Comparison of ENCODE assay signal across 16 mouse cellular contexts in the genomic region with DNA sequence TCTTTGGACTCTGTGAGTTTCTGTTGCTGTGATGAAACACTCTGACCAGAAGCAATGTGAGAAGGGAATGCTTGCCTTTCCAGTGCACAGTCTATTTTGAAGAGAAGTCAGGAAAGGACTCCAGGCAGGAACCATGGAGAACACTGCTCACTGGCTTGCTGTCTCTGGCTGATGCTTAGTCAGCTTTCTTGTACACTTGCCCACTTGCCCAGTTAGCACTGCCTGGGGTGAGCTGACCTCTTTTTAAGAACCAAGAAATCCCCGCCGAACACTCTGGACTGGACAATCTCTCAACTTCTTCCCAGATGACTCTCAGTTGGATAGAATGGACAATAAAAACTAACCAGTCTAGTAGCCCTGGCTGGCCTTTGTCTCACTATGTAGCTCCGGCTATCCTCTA.
"Had no signal": no experiment of that assay in that cellular context is flagged by ENCODE, and none has a peak within 500 bp of the region (broad histone marks: within the 10 kb centered on the region; RNA-seq: fewer than 3 reads in every experiment).

No protein-coding gene starts in this region.

- ATAC-seq: lung, postnatal 0 days; midbrain, embryonic 15.5 days had no signal

- H3K9me3 ChIP-seq: limb, embryonic 10.5 days; liver, embryonic 15.5 days; midbrain, embryonic 15.5 days; neural tube, embryonic 12.5 days had no signal

- H3K9ac ChIP-seq: liver, embryonic 15.5 days; midbrain, embryonic 15.5 days; neural tube, embryonic 12.5 days had no signal

- H3K4me3 ChIP-seq: left cerebral cortex, adult 2 months; limb, embryonic 10.5 days; liver, embryonic 15.5 days; midbrain, embryonic 15.5 days; neural tube, embryonic 12.5 days had no signal

- DNase-seq: kidney, postnatal 25 days; lung, adult 2 months; lung, postnatal 4 days; retina, postnatal 1 day; right cerebral cortex, postnatal 4 days; spleen, adult 18-20 months; thymus, adult 18-20 months; thymus, postnatal 14 days had no signal

- H3K4me1 ChIP-seq: liver, embryonic 15.5 days; midbrain, embryonic 15.5 days; neural tube, embryonic 12.5 days had no signal

- H3K27ac ChIP-seq: left cerebral cortex, adult 2 months; limb, embryonic 10.5 days; liver, embryonic 15.5 days; midbrain, embryonic 15.5 days; neural tube, embryonic 12.5 days had no signal

- H3K27me3 ChIP-seq: liver, embryonic 15.5 days; midbrain, embryonic 15.5 days; neural tube, embryonic 12.5 days had no signal

- H3K4me2 ChIP-seq: liver, embryonic 11.5 days; liver, embryonic 15.5 days; midbrain, embryonic 11.5 days; midbrain, embryonic 15.5 days; neural tube, embryonic 12.5 days had no signal

- H3K36me3 ChIP-seq: limb, embryonic 10.5 days; liver, embryonic 15.5 days; neural tube, embryonic 12.5 days had no signal
